Mouse (Mus musculus): ENCODE data around the gene Vps35.
A peak's percentile ranks its signal among the peaks of the same experiment; 100 is the strongest.

Gene Vps35

DNA sequence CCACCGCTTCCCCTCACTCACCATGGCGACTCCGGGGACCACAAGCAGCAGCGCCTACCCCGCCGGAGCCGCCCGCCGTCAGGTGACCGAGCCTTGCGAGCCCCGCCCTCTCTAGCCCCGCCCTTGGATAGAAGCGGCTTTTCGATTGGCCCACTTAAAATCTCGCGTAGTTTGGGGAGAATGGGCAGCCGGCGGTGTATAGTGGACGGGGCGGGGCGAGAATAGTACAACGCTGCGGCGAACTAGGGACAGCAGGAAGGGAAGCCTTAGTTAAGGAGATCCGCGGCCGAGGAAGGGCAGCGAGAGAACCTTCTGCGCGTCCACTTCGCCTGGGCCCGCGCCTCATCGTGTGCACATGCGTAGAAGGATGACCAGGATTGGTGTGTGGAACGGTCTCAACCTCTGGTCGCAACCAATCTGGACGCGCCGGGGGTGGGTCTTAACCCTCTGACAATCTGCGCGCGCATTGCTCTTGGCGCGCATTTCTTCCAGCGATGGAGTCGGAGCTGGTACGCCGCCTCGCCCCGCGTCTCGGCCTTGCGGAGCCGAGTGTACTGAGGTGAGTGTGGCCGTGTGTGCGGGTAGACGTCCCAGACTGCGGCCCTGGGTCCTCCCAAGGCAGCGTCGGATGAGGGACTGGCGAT lies at the start of gene Vps35, which contains the start of gene Orc6:
Gene Vps35 (minus strand): TSS at position 369 of the 644 bp plus-strand sequence.
Gene Orc6 (plus strand): TSS at position 199 of the 644 bp plus-strand sequence.
- peak; percentile 95 for DNase-seq

DNA sequence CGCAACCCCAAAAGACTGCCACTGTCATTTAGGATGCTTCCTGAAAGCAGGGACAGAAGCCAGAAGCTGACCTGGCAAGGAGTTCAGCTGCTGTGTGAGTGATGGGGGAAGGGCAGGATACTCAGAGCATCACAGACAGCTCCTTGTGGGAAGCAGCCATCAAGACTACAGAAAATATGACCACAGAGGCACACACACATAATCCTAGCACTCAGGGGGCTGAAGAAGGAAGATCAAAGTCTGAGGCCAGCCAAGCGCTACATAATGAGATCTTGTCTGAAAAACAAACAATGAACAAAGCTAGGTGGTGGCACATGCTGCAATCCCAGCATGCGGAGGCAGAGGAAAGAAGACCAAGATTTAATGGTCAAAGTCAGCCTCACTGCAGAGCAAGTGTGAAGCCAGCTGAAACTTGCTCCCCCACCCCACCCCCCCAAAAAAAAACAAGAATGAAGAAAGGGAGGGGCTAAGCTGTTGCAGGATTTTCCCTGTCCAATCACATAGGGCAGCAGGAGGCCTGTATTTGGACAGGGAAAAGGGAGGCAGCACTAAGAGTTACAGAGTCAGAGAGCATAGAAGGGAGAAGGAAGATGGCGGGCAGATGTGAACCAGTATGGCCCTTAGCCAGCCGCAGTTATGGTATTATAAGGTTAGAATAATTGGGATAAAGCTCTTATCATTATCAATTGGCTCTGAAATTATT lies 40.4 kb upstream of the Vps35 start:
- DNase-seq: no peak

DNA sequence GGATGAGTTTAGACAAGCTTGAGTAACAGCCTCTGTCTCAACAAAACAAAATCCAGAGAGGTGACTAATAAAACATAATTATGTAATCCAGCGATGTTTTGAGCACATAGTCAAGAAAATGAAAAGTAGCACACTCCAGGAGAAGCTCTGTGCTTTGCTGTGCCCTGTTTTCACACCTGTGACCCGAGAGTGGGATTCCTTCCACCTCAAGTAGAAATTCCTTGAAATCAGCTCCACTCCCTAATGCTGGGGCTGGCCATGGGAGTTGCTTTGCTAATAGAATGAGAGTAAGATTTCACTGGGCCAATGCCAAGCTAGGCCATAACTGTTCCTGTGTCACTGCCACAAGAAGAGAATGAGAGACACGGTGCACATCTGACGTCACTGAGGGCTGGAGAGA lies 38.1 kb upstream of the Vps35 start:
- DNase-seq: no peak

DNA sequence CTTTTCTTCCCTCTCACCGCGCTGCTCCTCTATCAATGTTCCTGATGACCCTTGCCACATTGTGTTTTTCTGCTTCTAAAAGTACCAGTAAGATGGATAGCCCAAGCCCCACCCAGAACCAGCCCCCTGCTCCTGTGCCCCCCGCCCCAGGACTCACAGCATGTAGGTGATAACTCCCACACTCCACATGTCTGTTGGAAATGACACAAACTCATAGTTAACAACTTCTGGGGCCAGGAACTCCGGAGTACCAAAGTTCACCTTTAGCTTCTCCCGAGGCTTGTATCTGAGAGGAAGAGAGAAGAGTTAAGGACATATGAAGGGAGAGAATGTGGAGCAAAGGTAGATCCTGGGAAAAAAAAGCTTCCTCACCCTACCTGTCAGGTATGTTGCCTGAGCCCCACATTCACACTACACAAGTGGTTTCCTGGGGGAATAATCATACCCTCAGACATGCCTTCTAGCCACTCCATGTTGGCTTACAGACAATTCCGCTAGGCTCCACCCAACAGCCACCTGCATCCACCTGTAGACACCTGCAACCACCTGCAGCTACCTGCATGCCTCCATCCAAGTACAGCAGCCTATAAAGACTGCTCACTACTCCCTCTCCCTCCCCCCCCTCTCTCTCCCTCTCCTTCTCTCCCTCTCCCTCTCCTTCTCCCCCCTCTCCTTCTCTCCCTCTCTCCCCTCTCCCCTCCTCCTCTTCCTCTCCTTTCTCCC lies 36.8 kb upstream of the Vps35 start:
- no peak for DNase-seq

DNA sequence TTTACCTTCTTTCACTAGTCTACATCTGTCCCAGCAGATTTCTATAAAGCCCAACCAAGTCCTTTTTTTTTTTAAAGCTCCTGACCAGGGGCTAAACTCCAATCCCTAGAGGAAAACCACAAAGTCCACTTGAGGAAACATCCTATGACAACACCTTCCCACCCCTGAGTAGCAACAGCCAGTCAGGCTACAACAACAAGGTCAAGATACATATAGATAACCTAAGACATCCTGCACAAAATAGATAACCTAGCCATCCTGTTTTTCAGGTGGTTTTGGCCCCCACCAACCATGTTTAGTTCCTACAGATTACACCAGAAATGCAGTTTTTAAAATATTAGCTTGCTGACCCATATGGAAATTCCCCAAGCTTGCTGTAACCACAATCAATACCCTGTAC lies 35.5 kb upstream of the Vps35 start:
- no peak for DNase-seq

DNA sequence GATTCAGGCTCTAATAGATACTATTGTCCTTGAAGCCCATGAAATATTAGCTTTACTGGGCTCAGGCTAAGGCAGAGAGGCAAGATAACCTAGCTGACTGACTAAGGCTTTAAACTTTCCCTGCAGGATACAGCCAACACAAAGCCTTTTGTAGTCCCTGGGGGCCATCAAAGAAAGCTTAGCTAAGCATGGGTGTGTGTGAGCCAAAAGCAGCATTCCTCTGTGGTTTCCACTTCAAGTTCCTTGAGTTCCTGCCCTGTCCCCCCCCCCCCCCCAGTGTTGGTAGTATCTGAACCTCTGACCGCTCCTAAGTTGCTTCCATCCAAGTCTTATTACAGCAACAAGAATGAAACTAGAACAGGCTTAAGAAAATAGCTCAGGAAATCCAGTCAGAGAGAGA lies 29.9 kb upstream of the Vps35 start:
- DNase-seq: no peak

DNA sequence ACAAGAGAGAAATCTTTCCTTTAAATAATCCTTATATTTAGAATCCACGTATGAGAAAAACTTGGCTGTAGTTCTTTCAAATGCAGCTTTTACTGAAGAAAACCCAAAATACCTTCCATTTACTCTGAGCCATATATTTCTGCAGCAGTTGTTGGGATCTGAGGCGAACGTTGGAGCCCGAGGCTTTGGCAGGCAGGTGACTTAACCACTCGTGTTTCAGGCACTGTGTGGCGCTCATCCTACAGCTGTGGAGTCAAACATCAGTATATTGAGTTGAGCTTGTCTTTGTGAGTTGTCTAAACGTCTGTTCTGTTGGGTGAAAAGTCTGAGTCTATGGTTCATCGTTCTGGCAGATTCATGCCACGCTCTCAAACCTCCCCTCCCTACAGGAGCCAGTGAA lies 27.4 kb upstream of the Vps35 start:
- DNase-seq: no peak

DNA sequence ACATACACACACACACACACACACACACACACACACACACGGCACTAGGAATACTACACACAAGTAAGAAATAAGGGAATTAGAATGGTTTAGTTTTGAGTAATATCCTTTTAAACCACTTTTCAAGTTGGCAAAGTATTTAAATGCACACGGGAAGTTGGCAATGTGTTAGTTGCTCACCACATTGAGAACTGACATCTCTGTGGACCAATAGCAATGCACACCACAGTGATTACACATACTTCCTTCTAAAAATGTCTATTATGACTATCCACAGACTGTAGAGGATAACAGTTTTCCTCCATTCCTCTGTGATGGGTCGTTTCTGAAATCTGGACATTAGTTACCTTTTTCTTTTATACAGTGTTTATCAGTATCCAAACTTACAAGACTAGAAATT lies 23.5 kb upstream of the Vps35 start:
- DNase-seq: no peak

DNA sequence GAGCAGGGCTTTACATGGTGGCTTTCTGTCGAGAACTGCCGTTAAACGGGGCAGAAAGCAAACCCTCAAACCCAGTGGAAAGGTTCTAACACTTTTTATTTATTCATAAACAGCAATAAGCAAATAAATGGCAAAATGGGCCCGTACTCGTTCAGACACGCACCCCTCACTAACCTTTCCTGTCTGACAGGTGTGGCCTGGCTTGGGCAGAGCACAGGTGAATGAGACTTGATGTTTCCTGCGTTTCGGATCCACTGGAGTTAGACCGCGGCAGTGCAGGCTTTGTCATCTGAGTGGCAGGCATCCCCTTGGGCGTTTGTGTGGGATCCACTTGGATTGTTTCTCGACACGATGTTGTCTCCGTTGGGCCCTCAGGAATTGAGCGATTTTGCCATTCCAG lies 22.4 kb upstream of the Vps35 start:
- no peak for DNase-seq

DNA sequence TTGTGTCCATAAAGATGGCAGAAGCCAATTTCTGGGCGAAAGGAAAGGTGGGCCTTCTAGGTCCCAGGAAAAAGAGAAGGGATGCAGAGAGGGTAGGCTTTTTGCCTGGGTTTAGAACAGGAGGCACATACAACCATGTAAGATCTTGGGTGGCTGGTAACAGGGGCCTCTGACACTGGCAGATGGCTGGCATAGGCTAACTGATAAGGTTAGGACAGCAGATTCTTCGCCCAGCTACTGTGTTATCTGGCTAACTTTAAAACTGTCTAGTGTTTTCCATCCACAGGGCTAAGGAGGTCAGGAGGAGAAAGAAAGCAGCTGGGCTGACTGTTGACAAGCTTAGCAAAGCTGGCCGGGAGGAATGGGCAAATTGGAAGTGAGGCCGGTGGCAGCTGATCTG lies 18.9 kb upstream of the Vps35 start:
- no peak for DNase-seq

DNA sequence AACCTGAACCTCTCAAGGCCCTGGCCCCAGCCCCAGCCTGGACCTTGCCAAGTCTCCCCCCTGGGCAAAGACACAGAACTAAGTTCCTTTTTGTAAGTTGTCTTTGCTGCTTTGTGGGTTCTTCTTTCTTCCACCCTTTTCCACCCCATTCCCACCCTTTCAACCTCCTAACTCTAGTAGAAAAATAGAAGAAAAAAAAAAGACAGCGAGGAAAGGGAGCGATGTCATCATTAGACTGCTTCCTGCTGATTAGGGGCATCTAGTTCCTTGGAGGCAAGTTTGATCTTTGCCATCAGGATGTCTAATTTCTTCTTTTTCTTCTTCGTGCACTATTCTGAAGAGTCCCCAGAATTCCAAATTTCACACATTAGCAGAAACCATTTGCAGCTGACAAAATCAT lies 13.4 kb upstream of the Vps35 start:
- no peak for DNase-seq

DNA sequence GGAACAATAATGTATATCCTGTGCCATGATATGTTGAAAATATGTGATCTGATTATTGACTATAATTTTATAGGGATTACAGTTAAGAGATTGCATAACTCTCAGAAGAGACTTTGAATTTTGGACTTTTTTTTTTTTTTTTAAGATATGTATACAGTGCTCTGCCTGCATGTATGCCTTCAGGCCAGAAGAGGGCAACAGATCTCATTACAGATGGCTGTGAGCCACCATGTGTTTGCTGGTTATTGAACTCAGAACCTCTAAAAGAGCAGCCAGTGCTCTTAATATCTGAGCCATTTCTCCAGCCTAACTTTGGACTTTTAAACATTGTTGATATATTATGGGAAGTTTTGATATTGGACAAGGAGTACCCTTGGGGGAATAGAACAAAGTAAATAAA lies 12.1 kb upstream of the Vps35 start:
- peak; percentile 15 for DNase-seq

DNA sequence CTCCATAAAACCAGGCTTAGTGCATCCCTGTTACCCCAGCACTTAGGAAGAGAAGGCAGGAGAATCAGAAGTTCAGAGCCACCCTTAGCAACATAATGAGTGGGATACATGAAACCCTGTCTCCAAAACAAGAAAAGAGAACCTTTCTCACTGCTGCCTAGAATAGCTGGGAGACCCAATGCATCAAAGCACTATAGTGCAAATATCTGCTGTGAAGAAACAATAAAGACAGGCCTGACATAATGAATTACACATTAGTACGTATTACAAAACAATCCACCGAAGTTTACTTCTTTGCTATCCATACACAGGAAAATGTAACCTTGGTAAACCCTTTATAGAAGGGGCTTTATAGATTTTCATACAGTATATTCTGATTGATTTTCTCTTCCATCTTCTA lies 9.0 kb upstream of the Vps35 start:
- DNase-seq: no peak

DNA sequence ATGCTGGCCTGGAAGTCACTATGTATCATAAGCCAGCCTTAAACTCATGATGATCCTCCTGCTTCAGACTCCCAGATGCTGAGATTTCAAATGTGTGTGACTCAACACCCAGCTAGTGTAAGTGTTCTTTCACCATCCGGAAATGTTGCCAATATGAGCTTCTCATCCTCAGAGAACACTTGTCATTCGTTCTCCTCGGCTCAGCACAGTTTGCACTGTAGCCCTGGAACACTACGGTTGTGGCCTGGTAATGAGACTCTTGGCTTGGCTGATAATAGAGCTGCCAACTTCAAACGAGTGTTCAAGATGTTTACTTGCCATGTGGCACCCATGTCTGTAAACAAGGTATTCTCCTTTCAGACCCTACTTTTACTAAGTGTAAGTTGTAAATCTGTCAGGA lies 3.9 kb upstream of the Vps35 start:
- DNase-seq: peak; percentile 7

DNA sequence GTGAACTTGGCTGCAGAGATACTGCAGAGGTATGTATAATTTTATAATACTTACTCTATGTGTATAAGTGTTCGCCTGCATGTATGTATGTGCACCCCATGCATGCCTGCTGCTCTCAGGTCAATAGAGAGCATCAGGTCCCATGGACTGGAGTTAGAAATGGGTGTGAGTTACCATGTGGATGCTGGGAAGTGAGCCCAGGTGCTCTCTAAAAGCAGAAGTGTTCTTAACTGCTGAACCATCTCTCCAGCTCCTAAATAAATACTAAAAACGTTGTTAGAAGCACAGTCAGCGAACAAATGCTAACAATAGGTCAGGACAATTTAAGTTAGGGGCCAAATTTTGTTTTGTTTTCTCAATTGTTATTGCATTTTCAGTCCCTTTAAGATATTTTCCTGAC lies 3.3 kb upstream of the Vps35 start:
- no peak for DNase-seq

DNA sequence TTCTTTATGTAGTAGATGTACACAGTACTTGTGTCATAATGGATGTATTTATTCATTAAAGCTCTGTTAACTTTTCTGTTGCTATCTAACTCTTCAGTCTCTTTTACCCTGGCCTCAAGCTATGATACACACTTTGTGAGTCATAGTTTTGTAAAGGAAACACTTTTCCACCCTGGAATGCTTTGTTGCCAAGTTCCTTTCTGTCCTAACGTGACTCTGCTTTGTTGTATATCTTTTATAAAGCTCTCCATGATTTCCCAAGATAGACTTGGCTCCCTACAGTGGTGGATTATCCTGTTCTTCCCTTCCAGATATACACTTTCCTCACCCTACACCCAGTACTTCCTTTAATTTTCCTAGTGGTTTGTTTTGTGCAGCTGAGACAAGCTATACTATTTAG lies 2.3 kb upstream of the Vps35 start:
- DNase-seq: no peak

DNA sequence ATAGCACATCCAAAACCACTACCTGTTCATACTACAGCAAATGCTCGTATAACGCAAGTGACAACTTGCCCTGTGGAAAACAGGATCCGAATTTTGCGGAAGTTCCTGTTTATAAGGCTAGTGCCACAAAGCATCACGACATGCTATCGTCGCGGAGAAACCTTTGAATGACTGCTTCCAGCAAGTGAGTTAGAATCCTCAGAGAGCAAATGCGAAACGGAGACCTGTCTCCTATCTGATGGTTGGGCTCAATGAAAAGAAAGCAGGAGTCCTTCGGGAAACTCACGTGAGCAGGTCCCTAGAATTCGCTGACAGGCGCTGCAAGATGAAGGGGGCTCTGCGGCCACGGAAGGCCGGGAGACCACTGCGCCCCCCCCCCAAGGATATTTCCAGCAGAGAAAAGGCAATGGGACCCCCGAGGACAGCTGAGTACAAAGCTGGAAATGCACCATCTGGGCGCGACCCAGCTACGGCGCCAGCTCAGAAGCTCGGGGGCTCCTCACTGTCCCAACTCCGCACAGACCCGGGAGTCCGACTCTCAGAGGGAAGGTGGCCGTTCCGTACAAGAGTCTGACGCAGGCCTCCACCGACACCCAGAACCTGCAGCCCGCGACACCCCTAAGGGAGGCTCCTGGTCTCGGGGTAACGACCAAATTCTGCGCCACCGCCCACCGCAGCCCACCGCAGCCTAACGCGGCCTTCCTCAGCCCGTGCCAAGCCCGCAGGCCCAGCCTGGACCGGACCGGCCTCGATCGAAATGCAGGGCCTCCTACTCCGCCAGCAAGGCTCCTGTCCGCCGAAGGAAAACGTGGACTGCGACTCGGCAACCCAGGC lies 785 bp downstream of the Vps35 start:
- DNase-seq: peak; percentile 5

DNA sequence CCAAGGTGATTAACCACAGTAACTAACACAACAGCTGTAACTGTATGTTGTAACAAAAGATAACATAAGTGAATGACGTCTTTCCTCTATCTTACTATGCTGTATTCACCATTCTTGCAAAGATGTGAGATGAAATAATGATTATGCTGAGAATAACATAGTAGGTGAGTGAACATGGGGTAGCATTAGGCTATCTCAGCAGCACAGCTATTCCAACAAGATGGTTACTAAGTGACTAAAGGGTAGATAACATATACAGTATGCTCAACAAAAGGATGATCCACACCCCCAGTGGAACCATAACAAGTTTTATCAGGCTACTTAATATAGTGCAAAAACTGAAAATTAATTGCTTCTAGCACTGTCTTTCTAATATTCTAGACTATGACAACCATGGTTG lies 12.8 kb downstream of the Vps35 start:
- DNase-seq: no peak

DNA sequence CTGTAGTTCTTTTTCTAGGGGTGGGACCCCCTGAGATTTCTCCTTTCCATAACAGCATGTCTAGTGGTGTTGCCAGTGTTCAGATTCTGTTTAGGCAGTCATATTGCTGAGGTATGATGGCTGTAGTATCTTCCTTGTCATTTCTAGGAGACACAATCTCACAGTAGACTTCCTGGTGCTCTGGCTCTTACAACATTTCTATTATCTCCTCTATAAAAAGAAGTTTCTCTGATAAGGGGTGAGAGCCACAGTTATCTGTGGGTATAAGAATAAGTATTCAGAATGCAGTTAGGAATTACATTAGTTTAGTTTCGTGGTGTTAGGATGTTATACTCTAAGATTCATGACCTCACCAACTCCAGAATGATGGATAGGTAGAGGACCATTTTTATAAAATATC lies 72.3 kb downstream of the Vps35 start:
- no peak for DNase-seq

DNA sequence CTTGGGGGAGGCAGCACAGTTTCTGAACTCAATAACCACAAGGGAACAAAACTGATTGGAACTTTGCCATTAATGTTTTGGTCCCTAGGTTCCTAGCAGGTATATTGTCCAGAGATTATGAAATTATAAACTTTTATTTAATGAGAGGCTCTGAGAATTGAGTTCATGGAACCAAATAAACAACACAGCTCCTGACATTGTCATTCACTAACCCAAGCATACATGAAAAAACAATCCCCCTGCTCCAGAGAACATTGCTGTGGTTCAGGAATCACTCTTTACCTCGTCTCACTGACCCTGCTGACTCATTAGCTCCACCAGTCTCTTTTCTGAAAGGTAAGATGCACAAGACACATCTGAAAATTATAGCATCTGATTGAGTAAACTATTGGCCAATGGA lies 73.9 kb downstream of the Vps35 start, which contains the start of gene Olfr371:
Gene Olfr371 (plus strand): TSS at position 301 of the 400 bp plus-strand sequence.
- no peak for DNase-seq

DNA sequence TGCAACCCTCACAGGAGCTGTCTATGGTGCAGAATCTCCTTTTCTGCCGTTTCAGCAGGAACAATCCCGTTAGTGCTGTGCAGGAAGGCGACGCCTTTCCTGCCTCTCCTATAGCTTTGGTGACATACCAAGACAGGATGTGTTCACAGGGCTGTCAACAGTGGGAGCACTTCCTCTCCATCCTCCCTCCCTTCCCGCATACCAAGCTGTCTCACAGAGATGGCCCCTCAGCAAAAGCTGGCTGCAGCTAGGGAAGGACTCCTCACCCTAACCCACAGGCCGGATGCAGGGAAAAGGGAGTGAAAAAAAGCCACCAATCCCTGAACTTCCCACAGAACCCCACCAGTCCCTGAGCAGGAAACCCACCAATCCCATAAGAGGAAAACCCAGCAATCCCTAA lies 78.6 kb downstream of the Vps35 start:
- no peak for DNase-seq

DNA sequence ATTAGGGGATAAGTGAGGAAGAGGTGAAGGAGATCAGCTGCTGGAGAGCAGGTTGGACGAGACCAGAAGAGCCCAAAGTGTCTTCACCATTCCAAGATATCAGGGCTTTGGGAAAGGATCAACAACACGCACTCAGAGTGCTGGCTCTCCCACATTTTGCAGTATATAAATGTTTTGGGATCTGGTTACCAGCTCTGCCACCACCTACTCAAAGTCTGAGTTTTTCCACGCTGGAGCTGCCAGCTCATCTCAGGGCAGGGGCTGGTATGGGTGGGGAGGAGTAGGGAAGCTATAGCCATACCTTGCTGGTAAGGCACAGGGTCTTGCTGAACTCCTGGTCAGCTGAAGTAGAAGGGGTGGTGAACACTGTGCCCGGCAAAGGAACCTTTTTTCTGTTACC lies 79.4 kb downstream of the Vps35 start:
- DNase-seq: peak; percentile 23
